Mouse (Mus musculus) cerebellum, adult 11 months (tissue): ENCODE data around the gene Traip.
"Not testable (repeated sequence)": the region's sequence is repeated elsewhere in the genome, so short reads cannot be mapped to it uniquely, and the experiment has no call there.

Experiments used
- DNase-seq: peaks from one replicate; pipeline ENCODE4 v3.0.0; 2022

Traip gene

GRCm38 (mm10) chr9:108003531-108003890, 53.6 kb downstream of the Traip start:
- no peak for DNase-seq

- DNase-seq: no peak
Measured at GRCm38 (mm10) chr9:108008041-108008440, 58.1 kb downstream of the Traip start.

- DNase-seq: no peak
Measured at GRCm38 (mm10) chr9:108010385-108010784, 60.4 kb downstream of the Traip start.

- DNase-seq: not testable (repeated sequence)
Measured at GRCm38 (mm10) chr9:108013577-108013976, 63.6 kb downstream of the Traip start.

- DNase-seq: no peak
Measured at GRCm38 (mm10) chr9:108017127-108017526, 67.2 kb downstream of the Traip start.

GRCm38 (mm10) chr9:108020741-108021140, 70.8 kb downstream of the Traip start:
- no peak for DNase-seq
